In the genomic region with DNA sequence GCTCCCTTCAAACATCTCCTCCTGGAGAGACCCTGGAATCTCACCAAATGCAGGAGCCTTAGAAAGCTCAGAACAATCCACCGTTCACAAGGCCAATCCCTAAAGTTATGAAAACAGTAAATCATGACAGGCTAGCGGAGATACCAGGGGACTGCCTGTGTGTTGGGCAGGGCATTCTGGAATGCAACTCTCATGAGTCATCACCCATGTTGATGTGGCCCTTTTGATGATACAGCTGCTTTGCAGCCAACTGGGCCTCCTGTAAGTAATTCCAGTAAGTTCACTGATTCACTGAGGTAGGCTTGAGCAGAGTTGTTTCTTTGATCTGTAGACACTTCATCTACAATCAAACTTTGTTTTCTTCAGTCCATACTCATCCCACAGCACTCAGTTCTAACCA, we compare ENCODE assay signal across 17 mouse cellular contexts.
"Had no signal": no experiment of that assay in that cellular context is flagged by ENCODE, and none has a peak within 500 bp of the region (broad histone marks: within the 10 kb centered on the region; RNA-seq: fewer than 3 reads in every experiment).

No protein-coding gene starts in this region.

- H3K27ac ChIP-seq: liver, embryonic 13.5 days; midbrain, embryonic 12.5 days; midbrain, embryonic 15.5 days; neural tube, embryonic 13.5 days; stomach, embryonic 15.5 days had no signal

- H3K4me2 ChIP-seq: liver, embryonic 13.5 days; lung, embryonic 14.5 days; midbrain, embryonic 12.5 days; midbrain, embryonic 15.5 days; neural tube, embryonic 13.5 days; stomach, embryonic 15.5 days had no signal

- H3K9ac ChIP-seq: liver, embryonic 13.5 days; lung, embryonic 14.5 days; midbrain, embryonic 12.5 days; midbrain, embryonic 15.5 days; neural tube, embryonic 13.5 days; stomach, embryonic 15.5 days had no signal

- H3K36me3 ChIP-seq: liver, embryonic 13.5 days; midbrain, embryonic 12.5 days; midbrain, embryonic 15.5 days; neural tube, embryonic 13.5 days; stomach, embryonic 15.5 days had no signal

- H3K4me3 ChIP-seq: liver, embryonic 13.5 days; midbrain, embryonic 12.5 days; midbrain, embryonic 15.5 days; neural tube, embryonic 13.5 days; stomach, embryonic 15.5 days had no signal

- ATAC-seq: midbrain, embryonic 15.5 days had no signal

- H3K4me1 ChIP-seq: liver, embryonic 13.5 days; midbrain, embryonic 12.5 days; midbrain, embryonic 15.5 days; neural tube, embryonic 13.5 days; stomach, embryonic 15.5 days had no signal

- H3K9me3 ChIP-seq: liver, embryonic 13.5 days; midbrain, embryonic 12.5 days; midbrain, embryonic 15.5 days; neural tube, embryonic 13.5 days; stomach, embryonic 15.5 days had no signal

- DNase-seq: kidney, adult 18-20 months; kidney, adult 9 months; kidney, postnatal 14 days; kidney, postnatal 4 days; liver, embryonic 13.5 days; lung, embryonic 14.5 days; lung, postnatal 10 days; lung, postnatal 36 days; retina, postnatal 1 day; right cerebral cortex, postnatal 25 days; spleen, adult 18-20 months; thymus, adult 18-20 months; thymus, postnatal 36 days had no signal

- H3K27me3 ChIP-seq: liver, embryonic 13.5 days; midbrain, embryonic 12.5 days; midbrain, embryonic 15.5 days; neural tube, embryonic 13.5 days; stomach, embryonic 15.5 days had no signal
